Mouse (Mus musculus) adipose tissue, adult 10 weeks (tissue): ENCODE measurements around the gene Mex3d. TPM values are rescaled to one million over a fixed set of nuclear protein-coding genes. Genes with fewer than 3 reads are reported as not detected.

ENCODE experiments used
- polyA plus RNA-seq: library from polyadenylated mRNA; stranded (reverse); fragments of 350-450 nt; fragmentation: Illumina TruSeq; extraction: RNeasy Lipid Tissue Mini Kit (QIAGEN cat#74804); gene quantifications from one replicate; pipeline ENCODE4 v1.2.3, GENCODE M21; 2014; ENCODE audit warnings: low read depth, low replicate concordance

The Mex3d gene
- polyA plus RNA-seq: 14.4 TPM

GRCm38 (mm10) chr10:80387522-80387959 lies at the start of gene Mex3d:
Mex3d (minus strand) TSS chr10:80387659.

GRCm38 (mm10) chr10:80433513-80434232 lies 46.2 kb upstream of the Mex3d start, which contains the start of gene Tcf3:
Tcf3 (minus strand) TSS chr10:80433647.

GRCm38 (mm10) chr10:80406684-80407501 lies 19.4 kb upstream of the Mex3d start, which contains the start of gene Uqcr11:
Uqcr11 (minus strand) TSS chr10:80406830.

GRCm38 (mm10) chr10:80399191-80399972 lies 11.9 kb upstream of the Mex3d start, which contains the start of gene Mbd3:
Mbd3 (minus strand) TSS chr10:80399550.

GRCm38 (mm10) chr10:80356001-80356682 lies 31.3 kb downstream of the Mex3d start, which contains the start of gene Plk5:
Plk5 (plus strand) TSS chr10:80356459.

GRCm38 (mm10) chr10:80348244-80348781 lies 39.1 kb downstream of the Mex3d start, which contains the start of gene Adamtsl5:
Adamtsl5 (minus strand) TSS chr10:80348412.

Other genes starting within 250 kb of the Mex3d start
- 268 TPM for gene Atp5d, start 249.0 kb downstream of the Mex3d start, polyA plus RNA-seq
- 29.3 TPM for gene Cbarp, start 246.8 kb downstream of the Mex3d start, polyA plus RNA-seq
- 28.1 TPM for gene Midn, start 239.4 kb downstream of the Mex3d start, polyA plus RNA-seq
- gene Cirbp, start 221.7 kb downstream of the Mex3d start, polyA plus RNA-seq: 219 TPM
- gene 1600002K03Rik, start 214.7 kb downstream of the Mex3d start, polyA plus RNA-seq: 19.9 TPM
- gene Efna2, start 208.2 kb downstream of the Mex3d start, polyA plus RNA-seq: 1.4 TPM
- gene Mum1, start 161.2 kb downstream of the Mex3d start, polyA plus RNA-seq: 56.7 TPM
- gene Ndufs7, start 138.5 kb downstream of the Mex3d start, polyA plus RNA-seq: 123 TPM
- gene Gamt, start 126.6 kb downstream of the Mex3d start, polyA plus RNA-seq: 196 TPM
- 85.8 TPM for gene Dazap1, start 126.2 kb downstream of the Mex3d start, polyA plus RNA-seq
- gene Rps15, start 95.2 kb downstream of the Mex3d start, polyA plus RNA-seq: 1,679 TPM
- gene Apc2, start 91.7 kb downstream of the Mex3d start, polyA plus RNA-seq: 0.71 TPM
- gene 2310011J03Rik, start 67.1 kb downstream of the Mex3d start, polyA plus RNA-seq: 32.7 TPM
- 5.3 TPM for gene Pcsk4, start 58.2 kb downstream of the Mex3d start, polyA plus RNA-seq
- gene Reep6, start 57.7 kb downstream of the Mex3d start, polyA plus RNA-seq: 55.6 TPM
- gene Adamtsl5, start 39.2 kb downstream of the Mex3d start, polyA plus RNA-seq: 9.4 TPM
- gene Plk5, start 31.2 kb downstream of the Mex3d start, polyA plus RNA-seq: 0.34 TPM
- 113 TPM for gene Mbd3, start 11.9 kb upstream of the Mex3d start, polyA plus RNA-seq
- gene Uqcr11, start 19.2 kb upstream of the Mex3d start, polyA plus RNA-seq: 470 TPM
- gene Tcf3, start 46.0 kb upstream of the Mex3d start, polyA plus RNA-seq: 33.4 TPM
- not detected for gene Onecut3, start 107.2 kb upstream of the Mex3d start, polyA plus RNA-seq
- 26.6 TPM for gene Atp8b3, start 151.5 kb upstream of the Mex3d start, polyA plus RNA-seq
- 24.3 TPM for gene Rexo1, start 173.9 kb upstream of the Mex3d start, polyA plus RNA-seq
- gene Klf16, start 189.7 kb upstream of the Mex3d start, polyA plus RNA-seq: 16.1 TPM
- 72.8 TPM for gene Abhd17a, start 202.7 kb upstream of the Mex3d start, polyA plus RNA-seq
- 49.8 TPM for gene Scamp4, start 215.2 kb upstream of the Mex3d start, polyA plus RNA-seq
- 3.3 TPM for gene Adat3, start 215.2 kb upstream of the Mex3d start, polyA plus RNA-seq
- 1.5 TPM for gene Gm49322, start 218.4 kb upstream of the Mex3d start, polyA plus RNA-seq
- gene Csnk1g2, start 235.2 kb upstream of the Mex3d start, polyA plus RNA-seq: 139 TPM